Mouse (Mus musculus) forebrain, embryonic 10.5 days (tissue): Measurements from ENCODE around the gene Shisa7. TPM values are rescaled to one million over a fixed set of nuclear protein-coding genes. Genes with fewer than 3 reads are reported as not detected.
A peak's percentile ranks its signal among the peaks of the same experiment; 100 is the strongest.
"Not testable (repeated sequence)": the region's sequence is repeated elsewhere in the genome, so short reads cannot be mapped to it uniquely, and the experiment has no call there.

Experiments
- DNase-seq: peaks from one replicate; pipeline ENCODE4 v3.0.0-alpha.2; 2017; ENCODE audit warnings: low spot score; ENCODE audit errors: extremely low spot score
- H3K27ac ChIP-seq: fragments of 300-500 bp; sonication (generic); 2 replicates; pipeline ENCODE4 v1.5.1; 2016; ENCODE audit warnings: mild to moderate bottlenecking
- H3K27me3 ChIP-seq: fragments of 300-500 bp; sonication (generic); 2 replicates; pipeline ENCODE4 v1.6.1; 2016; ENCODE audit warnings: mild to moderate bottlenecking; ENCODE audit not compliant: poor library complexity, severe bottlenecking
- H3K36me3 ChIP-seq: fragments of 300-500 bp; sonication (generic); replicated peaks from 2 replicates; pipeline ENCODE4 v1.6.1; 2016; ENCODE audit warnings: mild to moderate bottlenecking, moderate library complexity
- H3K4me1 ChIP-seq: fragments of 300-500 bp; sonication (generic); 2 replicates; pipeline ENCODE4 v1.6.1; 2016
- H3K4me3 ChIP-seq: fragments of 300-500 bp; sonication (generic); 2 replicates; pipeline ENCODE4 v1.5.1; 2016; ENCODE audit warnings: mild to moderate bottlenecking, moderate library complexity
- H3K9me3 ChIP-seq: fragments of 300-500 bp; sonication (generic); 2 replicates; pipeline ENCODE4 v1.6.1; 2016; ENCODE audit warnings: mild to moderate bottlenecking, moderate library complexity
- WGBS: fragments of 180-500 bp; shearing (Covaris S2); methylation state at CpG from one replicate; pipeline ENCODE4 v1.1.7; 2016; 5-methylcytosine and 5-hydroxymethylcytosine counted together
- polyA plus RNA-seq: library from polyadenylated mRNA; unstranded; fragments of >200 nt; fragmentation: Nextera tagmentation; extraction: Ambion mirVana; gene quantifications from 2 replicates; pipeline ENCODE4 v1.2.1, GENCODE M21; 2016

The Shisa7 gene
- polyA plus RNA-seq, 1 experiment from 2014 or later, result 0.47 TPM

GRCm38 (mm10) chr7:4842634-4843131, 1.8 kb downstream of the Shisa7 start:
- peaks cover 38% of the 10 kb centered on the region for H3K4me1 ChIP-seq
- under 1% methylated on average over 16 of the region's 16 CpGs for WGBS
- no peaks in the 10 kb centered on the region for H3K36me3 ChIP-seq
- no peak overlapping the region for H3K27ac ChIP-seq
- H3K27me3 ChIP-seq, result peaks cover 87% of the 10 kb centered on the region
- peaks cover 5% of the 10 kb centered on the region; the same call in 1 of the 2 replicates for H3K9me3 ChIP-seq
- peak; percentile 42 for DNase-seq
- peak overlapping the region; percentile 65 for H3K4me3 ChIP-seq

- WGBS, result 61% methylated on average over 5 of the region's 5 CpGs
- H3K4me1 ChIP-seq, result peaks cover 44% of the 10 kb centered on the region
- H3K27ac ChIP-seq, result no peak overlapping the region
- H3K36me3 ChIP-seq, result no peaks in the 10 kb centered on the region
- peaks cover 91% of the 10 kb centered on the region for H3K27me3 ChIP-seq
- no peak for DNase-seq
- H3K9me3 ChIP-seq, result peaks cover 3% of the 10 kb centered on the region; the same call in 1 of the 2 replicates
- peak overlapping the region; percentile 65; the same call in 1 of the 2 replicates for H3K4me3 ChIP-seq
Observed at GRCm38 (mm10) chr7:4842077-4842476, 2.4 kb downstream of the Shisa7 start.

- Histone ChIP-seq H3K4me3 (no peak overlapping the region), H3K4me1 (peaks cover 32% of the 10 kb centered on the region), H3K27ac (no peak overlapping the region), H3K27me3 (peaks cover 86% of the 10 kb centered on the region), H3K36me3 (no peaks in the 10 kb centered on the region), H3K9me3 (no peaks in the 10 kb centered on the region)
- 44% methylated on average over 1 of the region's 1 CpGs for WGBS
- no peak for DNase-seq
Observed at GRCm38 (mm10) chr7:4837639-4838038, 6.9 kb downstream of the Shisa7 start.

- Histone ChIP-seq H3K4me3 (peak overlapping the region; percentile 65), H3K36me3 (no peaks in the 10 kb centered on the region), H3K27me3 (peaks cover 82% of the 10 kb centered on the region), H3K27ac (peak overlapping the region; percentile 86), H3K9me3 (no peaks in the 10 kb centered on the region), H3K4me1 (peaks cover 23% of the 10 kb centered on the region)
- peak; percentile 71 for DNase-seq
- under 1% methylated on average over 51 of the region's 51 CpGs for WGBS
Observed at GRCm38 (mm10) chr7:4836351-4836792, 8.1 kb downstream of the Shisa7 start.

- DNase-seq, result no peak
- Histone ChIP-seq H3K4me3 (peak overlapping the region; percentile 65), H3K27me3 (peaks cover 85% of the 10 kb centered on the region), H3K36me3 (no peaks in the 10 kb centered on the region), H3K27ac (peak overlapping the region; percentile 86), H3K9me3 (no peaks in the 10 kb centered on the region), H3K4me1 (peaks cover 25% of the 10 kb centered on the region)
- 5% methylated on average over 34 of the region's 34 CpGs for WGBS
Observed at GRCm38 (mm10) chr7:4835631-4836327, 8.7 kb downstream of the Shisa7 start.

- H3K4me1 ChIP-seq, result peaks cover 10% of the 10 kb centered on the region; the same call in 1 of the 2 replicates
- WGBS, result 8% methylated on average over 12 of the region's 12 CpGs
- H3K27me3 ChIP-seq, result peaks cover 51% of the 10 kb centered on the region
- H3K27ac ChIP-seq, result no peak overlapping the region
- H3K36me3 ChIP-seq, result no peaks in the 10 kb centered on the region
- DNase-seq, result peak; percentile 29
- no peaks in the 10 kb centered on the region for H3K9me3 ChIP-seq
- no peak overlapping the region for H3K4me3 ChIP-seq
Observed at GRCm38 (mm10) chr7:4830476-4830875, 14.0 kb downstream of the Shisa7 start.

GRCm38 (mm10) chr7:4825365-4825764, 19.1 kb downstream of the Shisa7 start:
- H3K27ac ChIP-seq, result no peak overlapping the region
- H3K36me3 ChIP-seq, result no peaks in the 10 kb centered on the region
- peaks cover 11% of the 10 kb centered on the region for H3K27me3 ChIP-seq
- WGBS, result 58% methylated on average over 4 of the region's 4 CpGs
- no peaks in the 10 kb centered on the region for H3K9me3 ChIP-seq
- peaks cover 19% of the 10 kb centered on the region for H3K4me1 ChIP-seq
- H3K4me3 ChIP-seq, result no peak overlapping the region
- DNase-seq, result no peak

GRCm38 (mm10) chr7:4822162-4822907, 22.2 kb downstream of the Shisa7 start:
- H3K36me3 ChIP-seq, result no peaks in the 10 kb centered on the region
- H3K4me3 ChIP-seq, result no peak overlapping the region
- H3K4me1 ChIP-seq, result peaks cover 19% of the 10 kb centered on the region
- no peak overlapping the region for H3K27ac ChIP-seq
- WGBS, result 70% methylated on average over 6 of the region's 6 CpGs
- H3K9me3 ChIP-seq, result no peaks in the 10 kb centered on the region
- no peak for DNase-seq
- no peaks in the 10 kb centered on the region for H3K27me3 ChIP-seq

- Histone ChIP-seq H3K27ac (no peak overlapping the region), H3K9me3 (no peaks in the 10 kb centered on the region), H3K4me3 (no peak overlapping the region), H3K4me1 (peaks cover 19% of the 10 kb centered on the region), H3K27me3 (no peaks in the 10 kb centered on the region), H3K36me3 (no peaks in the 10 kb centered on the region)
- 86% methylated on average over 4 of the region's 4 CpGs for WGBS
- no peak for DNase-seq
Observed at GRCm38 (mm10) chr7:4821690-4822089, 22.8 kb downstream of the Shisa7 start.

- peaks cover 19% of the 10 kb centered on the region for H3K4me1 ChIP-seq
- not testable (repeated sequence) for DNase-seq, H3K27me3 ChIP-seq, H3K9me3 ChIP-seq, H3K4me3 ChIP-seq, H3K27ac ChIP-seq, H3K36me3 ChIP-seq
- WGBS, result 92% methylated on average over 7 of the region's 7 CpGs
Observed at GRCm38 (mm10) chr7:4820925-4821324, 23.6 kb downstream of the Shisa7 start.

GRCm38 (mm10) chr7:4816559-4816958, 27.9 kb downstream of the Shisa7 start:
- Histone ChIP-seq H3K9me3 (no peaks in the 10 kb centered on the region), H3K4me1 (peaks cover 8% of the 10 kb centered on the region), H3K27ac (no peak overlapping the region), H3K27me3 (no peaks in the 10 kb centered on the region), H3K36me3 (peaks cover under 1% of the 10 kb centered on the region; the same call in 1 of the 2 replicates), H3K4me3 (no peak overlapping the region)
- no peak for DNase-seq

GRCm38 (mm10) chr7:4813105-4813791, 31.2 kb downstream of the Shisa7 start:
- Histone ChIP-seq H3K27me3 (no peaks in the 10 kb centered on the region), H3K4me1 (peaks cover 37% of the 10 kb centered on the region), H3K36me3 (peaks cover 34% of the 10 kb centered on the region), H3K4me3 (peak overlapping the region; percentile 100), H3K27ac (peak overlapping the region; percentile 98), H3K9me3 (no peaks in the 10 kb centered on the region)
- DNase-seq, result no peak
- WGBS, result 23% methylated on average over 8 of the region's 8 CpGs
